Mouse (Mus musculus) stomach, postnatal 0 days (tissue): ENCODE results near the gene Atp5b.

ENCODE experiments used
- CTCF ChIP-seq: IDR thresholded peaks from 2 replicates; pipeline ENCODE4 v1.5.1; 2016; ENCODE audit warnings: antibody characterized with exemption, low read depth, mild to moderate bottlenecking, moderate library complexity
- EP300 ChIP-seq: optimal IDR thresholded peaks from 2 replicates; pipeline ENCODE3; 2016; ENCODE audit warnings: antibody characterized with exemption

DNA sequence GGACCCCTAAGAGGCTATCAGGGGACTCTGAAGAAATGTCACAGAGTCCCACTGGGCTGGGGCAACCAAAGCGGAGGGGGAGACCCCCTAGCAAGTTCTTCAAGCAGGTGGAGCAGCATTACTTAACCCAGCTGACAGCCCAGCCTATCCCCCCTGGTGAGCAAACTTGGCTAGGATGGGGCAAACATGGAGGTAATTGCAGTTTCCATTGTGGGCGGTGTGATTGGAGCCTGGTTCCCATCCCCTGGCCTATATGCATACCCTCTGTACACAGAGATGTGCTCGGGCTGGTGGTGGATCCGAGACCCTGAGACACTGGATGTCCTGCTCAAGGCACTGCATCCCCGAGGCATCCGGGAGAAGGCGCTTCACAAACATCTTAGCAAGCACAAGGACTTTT, 40.8 kb downstream of the Atp5b start:
- TF ChIP-seq CTCF, result no peak
- no peak for TF ChIP-seq EP300
